Comparison of ENCODE assay signal across 15 mouse cellular contexts in genomic region chr12:110821787-110822186, GRCm38 (mm10).
"Had no signal": no experiment of that assay in that cellular context is flagged by ENCODE, and none has a peak within 500 bp of the region (broad histone marks: within the 10 kb centered on the region; RNA-seq: fewer than 3 reads in every experiment).

No protein-coding gene starts in this region.

- H3K36me3 ChIP-seq: kidney, embryonic 15.5 days; limb, embryonic 13.5 days; midbrain, embryonic 12.5 days; neural tube, embryonic 13.5 days; stomach, embryonic 15.5 days had no signal

- H3K4me3 ChIP-seq: kidney, embryonic 15.5 days; limb, embryonic 13.5 days; midbrain, embryonic 12.5 days; neural tube, embryonic 13.5 days; stomach, embryonic 15.5 days had no signal

- H3K9me3 ChIP-seq: kidney, embryonic 15.5 days; limb, embryonic 13.5 days; midbrain, embryonic 12.5 days; neural tube, embryonic 13.5 days; stomach, embryonic 15.5 days had no signal

- H3K4me2 ChIP-seq: kidney, embryonic 15.5 days; limb, embryonic 13.5 days; liver, embryonic 11.5 days; lung, embryonic 14.5 days; midbrain, embryonic 12.5 days; neural tube, embryonic 13.5 days; stomach, embryonic 15.5 days had no signal

- DNase-seq: kidney, adult 2 months; kidney, postnatal 36 days; left cerebral cortex, postnatal 4 days; lung, embryonic 14.5 days; lung, postnatal 14 days; retina, postnatal 1 day; right cerebral cortex, postnatal 4 days; thymus, postnatal 4 days had no signal

- ATAC-seq: intestine, embryonic 16.5 days had no signal

- H3K4me1 ChIP-seq: kidney, embryonic 15.5 days; limb, embryonic 13.5 days; midbrain, embryonic 12.5 days; neural tube, embryonic 13.5 days; stomach, embryonic 15.5 days had no signal

- H3K27me3 ChIP-seq: kidney, embryonic 15.5 days; limb, embryonic 13.5 days; midbrain, embryonic 12.5 days; neural tube, embryonic 13.5 days; stomach, embryonic 15.5 days had no signal

- H3K27ac ChIP-seq: kidney, embryonic 15.5 days; limb, embryonic 13.5 days; midbrain, embryonic 12.5 days; neural tube, embryonic 13.5 days; stomach, embryonic 15.5 days had no signal

- H3K9ac ChIP-seq: kidney, embryonic 15.5 days; limb, embryonic 13.5 days; lung, embryonic 14.5 days; midbrain, embryonic 12.5 days; neural tube, embryonic 13.5 days; stomach, embryonic 15.5 days had no signal
